16 mouse cellular contexts compared by ENCODE assay signal in the genomic region with DNA sequence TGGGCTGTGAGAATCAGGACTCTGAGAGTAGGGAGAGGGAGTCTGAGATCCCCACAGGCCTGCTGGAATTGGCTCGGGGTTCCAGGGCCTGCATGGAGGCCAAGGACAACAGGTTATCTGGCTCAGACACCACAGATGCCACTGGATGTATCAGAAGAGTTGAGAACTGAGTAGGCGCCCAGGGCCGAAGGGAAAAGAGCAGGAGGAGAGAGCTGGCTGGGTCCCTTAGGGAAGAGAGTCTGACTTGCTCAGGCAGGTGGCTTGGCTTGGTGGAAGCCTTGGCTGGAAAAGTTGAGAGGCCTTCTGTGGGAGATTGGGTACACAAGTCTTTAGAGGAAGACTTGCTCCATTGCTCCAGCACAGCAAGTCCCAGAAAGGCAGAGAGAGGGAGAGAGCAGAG.
"Had no signal": no experiment of that assay in that cellular context is flagged by ENCODE, and none has a peak within 500 bp of the region (broad histone marks: within the 10 kb centered on the region; RNA-seq: fewer than 3 reads in every experiment).

No protein-coding gene starts in this region.

- H3K4me1 ChIP-seq: neural tube, embryonic 12.5 days; neural tube, embryonic 13.5 days; stomach, embryonic 15.5 days had no signal

- H3K4me3 ChIP-seq: neural tube, embryonic 12.5 days; neural tube, embryonic 13.5 days; stomach, embryonic 15.5 days had no signal

- H3K27ac ChIP-seq: neural tube, embryonic 12.5 days; neural tube, embryonic 13.5 days; stomach, embryonic 15.5 days; stomach, postnatal 0 days had no signal

- H3K27me3 ChIP-seq: neural tube, embryonic 12.5 days; neural tube, embryonic 13.5 days; stomach, embryonic 15.5 days had no signal

- H3K9me3 ChIP-seq: neural tube, embryonic 12.5 days; neural tube, embryonic 13.5 days; stomach, embryonic 15.5 days had no signal

- DNase-seq: retina, postnatal 1 day; right cerebral cortex, adult 18-20 months; right cerebral cortex, postnatal 14 days; right cerebral cortex, postnatal 25 days; right cerebral cortex, postnatal 4 days; spleen, adult 18-20 months; thymus, adult 18-20 months; thymus, adult 2 months; thymus, postnatal 14 days; thymus, postnatal 25 days; thymus, postnatal 36 days; thymus, postnatal 4 days had no signal

- H3K36me3 ChIP-seq: neural tube, embryonic 12.5 days; neural tube, embryonic 13.5 days; stomach, embryonic 15.5 days had no signal

- H3K9ac ChIP-seq: neural tube, embryonic 12.5 days; neural tube, embryonic 13.5 days; stomach, embryonic 15.5 days had no signal

- H3K4me2 ChIP-seq: neural tube, embryonic 12.5 days; neural tube, embryonic 13.5 days; stomach, embryonic 15.5 days had no signal
